Mouse (Mus musculus) heart, postnatal 10 days (tissue): Measurements from ENCODE around the gene Fam196a. TPM values are rescaled to one million over a fixed set of nuclear protein-coding genes. Genes with fewer than 3 reads are reported as not detected.

Source experiments
- DNase-seq, 2 experiments: peaks; one replicate each; pipeline ENCODE4 v3.0.0; 2021
- intact Hi-C: fragments of 180-260 bp; cut with DNase I; formaldehyde crosslinking; loops from one replicate; pipeline ENCODE4 v1.15.1; 2025
- total RNA-seq, 2 experiments: library from RNA; stranded (reverse); gene quantifications; 2 replicates each; pipeline ENCODE4 v1.2.3; 2021

The Fam196a gene
- total RNA-seq, 2 experiments from 2014 or later: not detected

DNA sequence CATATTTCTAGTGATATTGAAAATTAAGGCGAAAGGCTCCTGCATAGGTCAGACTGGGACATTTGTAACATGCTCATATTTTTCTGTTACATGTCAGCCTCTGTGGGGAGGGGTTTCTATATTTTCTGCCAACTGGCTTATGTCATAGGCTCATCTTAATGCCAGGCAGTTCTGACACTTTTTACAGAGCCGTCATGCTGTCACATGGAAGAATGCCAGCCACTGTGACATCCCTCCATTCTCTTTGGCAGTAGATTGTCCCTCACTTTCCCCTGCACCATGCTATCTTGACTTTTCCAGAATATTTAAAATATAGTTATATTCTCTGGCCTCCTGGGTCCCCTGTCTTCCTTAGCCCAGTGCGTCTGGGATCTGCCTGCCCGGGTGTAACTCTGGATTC lies 95.5 kb downstream of the Fam196a start:
- intact Hi-C loops: no loop called here
- no peak for DNase-seq

- DNase-seq: no peak
- intact Hi-C loops: no loop called here
Measured at GRCm38 (mm10) chr7:134840066-134840465, 98.2 kb downstream of the Fam196a start.
